Mouse (Mus musculus): Measurements from ENCODE around the gene Med12l. TPM values are rescaled to one million over a fixed set of nuclear protein-coding genes. Genes with fewer than 3 reads are reported as not detected.

Gene Med12l
- polyA plus RNA-seq, 1 experiment from 2014 or later = 2.4 TPM

DNA sequence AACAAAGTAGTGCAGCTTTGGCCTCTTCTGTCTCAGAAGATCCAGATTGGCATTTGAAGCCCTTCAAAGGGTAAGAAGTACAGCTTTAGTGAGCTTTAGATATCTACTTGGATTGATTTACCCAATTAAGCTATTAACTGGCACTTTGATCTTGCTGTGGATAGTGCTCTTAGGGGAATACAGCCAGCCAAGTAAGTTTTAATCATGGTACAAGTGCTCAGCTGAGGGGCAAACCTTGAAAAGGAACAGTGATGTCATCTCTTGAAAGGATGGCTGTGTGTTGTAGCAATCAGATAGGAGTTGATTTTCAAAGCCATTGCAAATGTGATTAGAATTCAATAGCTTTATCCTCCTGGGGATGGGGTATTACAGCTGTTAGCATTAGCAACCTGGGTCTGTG lies 176.5 kb downstream of the Med12l start:
- H3K9me3 ChIP-seq (replicated peaks) = no peaks in the 10 kb centered on the region
- no peak overlapping the region for H3K27ac ChIP-seq
- no peak overlapping the region for H3K4me2 ChIP-seq
- H3K4me1 ChIP-seq = no peaks in the 10 kb centered on the region
- H3K4me3 ChIP-seq (replicated peaks) = no peak overlapping the region
- no peaks in the 10 kb centered on the region for H3K27me3 ChIP-seq
- H3K9ac ChIP-seq = no peak overlapping the region
- no peak for ATAC-seq (replicated peaks; ENCODE audit: low FRiP score)
- no peaks in the 10 kb centered on the region for H3K36me3 ChIP-seq

DNA sequence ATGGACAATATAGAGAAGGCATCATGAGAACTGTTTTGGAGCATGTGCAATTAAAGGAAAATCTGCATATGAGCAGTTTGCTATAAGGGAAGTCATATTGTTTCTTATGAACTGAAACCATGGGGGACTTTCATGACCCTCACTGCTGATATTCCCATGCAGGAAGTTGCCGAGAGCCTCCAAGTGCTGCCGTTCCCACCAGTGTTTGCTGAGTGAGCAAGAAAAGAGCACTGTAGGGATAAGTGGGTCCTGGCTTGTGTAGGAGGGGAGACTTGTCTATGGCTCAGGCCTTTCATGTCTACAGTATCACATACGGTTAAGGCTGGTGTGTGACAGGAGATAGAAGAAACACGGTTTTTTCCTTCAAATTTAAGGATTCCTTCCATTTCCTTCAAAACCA lies 180.0 kb downstream of the Med12l start:
- no peak overlapping the region for H3K4me2 ChIP-seq
- no peaks in the 10 kb centered on the region for H3K4me1 ChIP-seq
- H3K4me3 ChIP-seq (replicated peaks) = no peak overlapping the region
- no peaks in the 10 kb centered on the region for H3K36me3 ChIP-seq
- no peaks in the 10 kb centered on the region for H3K27me3 ChIP-seq
- 84% methylated on average over 4 of the region's 4 CpGs for WGBS
- H3K27ac ChIP-seq = no peak overlapping the region
- no peaks in the 10 kb centered on the region for H3K9me3 ChIP-seq (replicated peaks)
- ATAC-seq (replicated peaks; ENCODE audit: low FRiP score) = no peak
- H3K9ac ChIP-seq = no peak overlapping the region

DNA sequence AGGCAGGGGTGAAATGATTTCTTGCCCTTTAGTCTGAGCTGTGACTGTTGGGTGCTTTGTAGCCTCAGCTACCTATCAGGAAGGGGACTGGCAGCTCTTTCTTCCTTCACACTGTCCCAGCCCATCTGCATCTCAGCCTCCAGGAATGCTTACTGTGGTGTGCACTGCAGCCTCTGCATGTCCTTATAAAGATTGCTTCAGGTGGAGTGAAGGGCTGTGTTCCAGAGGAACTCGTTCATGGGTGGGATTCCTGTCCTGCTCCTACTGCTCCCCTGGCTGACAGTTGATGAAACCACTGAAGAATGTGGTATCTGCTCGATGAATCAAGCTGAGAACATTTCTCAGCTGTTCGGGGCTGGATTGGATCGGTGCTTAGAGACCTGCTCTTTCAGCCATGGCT lies 181.7 kb downstream of the Med12l start:
- Histone ChIP-seq H3K4me2 (no peak overlapping the region), H3K36me3 (no peaks in the 10 kb centered on the region), H3K27ac (no peak overlapping the region), H3K9me3 (replicated peaks) (no peaks in the 10 kb centered on the region), H3K4me3 (replicated peaks) (no peak overlapping the region), H3K27me3 (no peaks in the 10 kb centered on the region), H3K9ac (no peak overlapping the region), H3K4me1 (no peaks in the 10 kb centered on the region)
- 77% methylated on average over 4 of the region's 4 CpGs for WGBS
- no peak for ATAC-seq (replicated peaks; ENCODE audit: low FRiP score)

DNA sequence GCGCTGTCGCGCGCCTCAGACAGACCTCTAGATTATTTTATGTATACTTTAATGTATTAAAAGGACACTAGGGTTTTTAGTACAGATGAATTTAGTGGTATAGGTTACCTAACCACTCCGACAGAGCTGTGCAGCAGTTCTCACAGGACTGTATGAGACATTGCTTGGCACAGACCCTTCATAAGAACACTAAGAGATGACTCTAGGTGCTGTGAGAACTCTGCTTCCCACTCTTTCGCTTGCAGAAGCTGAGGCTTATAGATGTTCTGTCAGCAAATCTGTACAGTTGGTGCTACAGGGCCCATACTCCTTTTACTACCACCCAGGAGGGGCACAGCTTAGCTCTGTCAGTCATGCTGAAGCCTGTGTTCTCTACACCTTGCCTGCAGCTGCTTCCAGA lies 186.0 kb downstream of the Med12l start:
- Histone ChIP-seq H3K4me2 (no peak overlapping the region), H3K27me3 (no peaks in the 10 kb centered on the region), H3K9me3 (replicated peaks) (no peaks in the 10 kb centered on the region), H3K9ac (no peak overlapping the region), H3K4me3 (replicated peaks) (no peak overlapping the region), H3K27ac (no peak overlapping the region), H3K4me1 (no peaks in the 10 kb centered on the region), H3K36me3 (no peaks in the 10 kb centered on the region)
- WGBS = 91% methylated on average over 6 of the region's 6 CpGs
- no peak for ATAC-seq (replicated peaks; ENCODE audit: low FRiP score)

DNA sequence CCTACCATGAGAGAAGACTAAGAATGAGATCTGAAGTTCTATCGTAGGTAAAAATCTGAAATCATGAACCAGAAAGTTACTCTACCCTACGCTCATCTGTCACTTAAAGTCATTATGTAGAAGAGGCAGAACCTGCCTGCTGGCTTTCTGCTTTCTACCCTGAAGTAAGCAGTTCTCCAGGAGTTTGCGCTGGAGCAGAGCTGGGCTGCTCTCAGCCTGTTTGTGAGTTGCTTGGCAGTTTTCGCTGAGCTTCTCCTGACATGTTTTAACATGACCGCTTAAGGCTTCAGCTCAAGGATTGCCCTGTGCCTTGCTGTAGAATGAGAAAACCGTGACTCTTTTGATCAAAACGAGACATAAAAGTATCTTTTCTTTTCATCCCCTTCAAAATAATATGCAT lies 188.5 kb downstream of the Med12l start:
- no peak overlapping the region for H3K9ac ChIP-seq
- no peak overlapping the region for H3K4me2 ChIP-seq
- ATAC-seq (replicated peaks; ENCODE audit: low FRiP score) = no peak
- H3K9me3 ChIP-seq (replicated peaks) = no peaks in the 10 kb centered on the region
- 90% methylated on average over 7 of the region's 7 CpGs for WGBS
- H3K27ac ChIP-seq = no peak overlapping the region
- H3K4me1 ChIP-seq = no peaks in the 10 kb centered on the region
- no peaks in the 10 kb centered on the region for H3K36me3 ChIP-seq
- H3K27me3 ChIP-seq = no peaks in the 10 kb centered on the region
- H3K4me3 ChIP-seq (replicated peaks) = no peak overlapping the region

DNA sequence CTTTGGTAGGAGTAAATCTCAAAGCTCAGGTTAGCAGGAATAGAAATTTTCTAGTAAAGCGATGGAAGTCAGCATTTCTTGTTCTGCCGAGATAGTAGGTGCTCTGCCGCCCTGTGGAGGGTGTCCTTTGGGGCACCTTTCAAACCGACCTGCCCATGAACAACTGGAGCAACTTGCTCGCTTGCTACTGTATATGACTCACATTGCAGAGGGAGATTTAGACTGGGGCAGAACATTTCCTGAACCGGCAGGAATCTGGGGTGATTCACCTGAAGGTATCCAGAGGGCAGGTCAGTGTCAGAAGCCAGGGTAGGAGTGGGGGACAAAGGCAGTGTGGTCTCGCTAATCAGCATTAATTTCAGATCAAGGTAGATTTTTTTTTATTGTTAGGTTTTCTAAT lies 189.3 kb downstream of the Med12l start, which contains the start of gene Gpr87:
Gene Gpr87, minus strand, starts transcription at position 167 of the 400 bp plus-strand sequence.
- no peaks in the 10 kb centered on the region for H3K4me1 ChIP-seq
- no peak within 1 kb of the TSS for H3K27ac ChIP-seq
- no peaks in the 10 kb centered on the region for H3K27me3 ChIP-seq
- no peaks in the 10 kb centered on the region for H3K9me3 ChIP-seq (replicated peaks)
- 87% methylated on average over 7 of the region's 7 CpGs for WGBS
- H3K36me3 ChIP-seq = no peaks in the 10 kb centered on the region
- no peak within 1 kb of the TSS for H3K4me2 ChIP-seq
- no peak within 1 kb of the TSS for H3K9ac ChIP-seq
- no peak within 1 kb of the TSS for H3K4me3 ChIP-seq (replicated peaks)
- ATAC-seq (replicated peaks; ENCODE audit: low FRiP score) = no peak

DNA sequence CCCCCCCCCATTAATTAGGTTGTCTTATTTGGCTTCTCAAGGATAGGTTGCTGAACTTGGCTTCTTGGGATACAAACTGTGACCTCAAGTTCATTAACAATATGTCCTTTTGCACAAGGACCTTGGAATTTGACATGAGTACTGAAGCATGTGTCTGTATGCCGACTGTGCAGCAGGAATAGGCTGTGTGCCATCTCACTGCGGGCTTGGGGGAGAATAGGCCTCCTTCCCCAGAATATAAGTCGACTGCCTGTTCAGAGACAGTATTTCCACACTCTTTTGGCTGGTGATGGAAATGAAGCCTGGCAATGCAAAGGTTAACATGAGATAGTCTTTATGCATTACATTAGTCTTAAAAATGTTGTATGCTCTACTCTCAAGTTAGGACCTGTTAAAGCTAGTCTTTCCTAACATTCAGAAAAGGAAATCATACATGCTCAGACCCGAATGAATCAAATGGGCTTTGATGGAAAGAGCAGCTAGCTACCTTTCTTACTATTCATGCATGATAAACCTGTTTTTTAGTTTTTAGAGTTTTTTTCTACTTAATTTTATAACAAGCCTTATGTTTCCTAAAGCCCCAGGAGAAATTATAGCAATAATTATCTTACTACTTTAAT lies 191.8 kb downstream of the Med12l start:
- ATAC-seq (replicated peaks; ENCODE audit: low FRiP score) = no peak
- Histone ChIP-seq H3K9me3 (replicated peaks) (no peaks in the 10 kb centered on the region), H3K27ac (no peak overlapping the region), H3K36me3 (no peaks in the 10 kb centered on the region), H3K4me1 (no peaks in the 10 kb centered on the region), H3K27me3 (no peaks in the 10 kb centered on the region), H3K4me3 (replicated peaks) (no peak overlapping the region), H3K9ac (no peak overlapping the region), H3K4me2 (no peak overlapping the region)
- WGBS = 74% methylated on average over 4 of the region's 4 CpGs

DNA sequence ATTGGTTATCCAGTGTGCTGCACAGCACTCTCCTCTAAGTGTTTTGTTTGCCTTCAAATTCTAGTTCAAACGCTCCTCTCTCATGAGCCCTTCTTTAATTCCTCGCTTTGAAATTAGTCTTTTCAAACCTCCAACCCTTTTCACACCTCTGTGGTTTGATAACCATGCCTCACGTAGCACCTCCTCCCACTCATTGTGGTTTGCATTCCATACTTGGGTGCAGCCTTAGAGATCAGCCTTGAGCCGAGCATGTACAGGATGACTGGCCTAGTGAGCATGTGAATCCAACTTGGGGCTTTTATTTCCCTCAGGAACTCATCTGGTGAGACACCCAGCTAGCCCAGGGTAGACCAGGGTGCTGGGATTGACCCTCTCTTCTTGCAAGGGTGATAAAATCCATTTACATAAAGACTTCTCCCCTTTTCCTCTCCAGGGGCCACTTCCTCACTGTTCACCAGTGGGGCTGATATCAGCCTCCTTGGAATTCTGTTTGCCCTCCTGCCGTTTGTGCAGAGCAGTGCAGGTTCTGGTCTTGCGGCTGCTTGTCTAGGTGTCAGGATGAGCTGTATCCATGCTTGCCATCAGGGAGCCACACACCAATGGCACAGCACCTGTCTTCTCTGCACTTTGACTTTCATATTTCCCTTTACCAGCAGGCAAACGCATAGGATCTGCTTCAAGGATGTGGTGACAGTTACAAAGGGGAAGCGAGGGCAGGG lies 198.3 kb downstream of the Med12l start:
- Histone ChIP-seq H3K4me1 (peaks cover 5% of the 10 kb centered on the region), H3K9ac (no peak overlapping the region), H3K4me3 (replicated peaks) (no peak overlapping the region), H3K27me3 (no peaks in the 10 kb centered on the region), H3K27ac (no peak overlapping the region), H3K9me3 (replicated peaks) (no peaks in the 10 kb centered on the region), H3K36me3 (no peaks in the 10 kb centered on the region), H3K4me2 (no peak overlapping the region)
- 71% methylated on average over 8 of the region's 8 CpGs for WGBS
- ATAC-seq (replicated peaks; ENCODE audit: low FRiP score) = no peak

DNA sequence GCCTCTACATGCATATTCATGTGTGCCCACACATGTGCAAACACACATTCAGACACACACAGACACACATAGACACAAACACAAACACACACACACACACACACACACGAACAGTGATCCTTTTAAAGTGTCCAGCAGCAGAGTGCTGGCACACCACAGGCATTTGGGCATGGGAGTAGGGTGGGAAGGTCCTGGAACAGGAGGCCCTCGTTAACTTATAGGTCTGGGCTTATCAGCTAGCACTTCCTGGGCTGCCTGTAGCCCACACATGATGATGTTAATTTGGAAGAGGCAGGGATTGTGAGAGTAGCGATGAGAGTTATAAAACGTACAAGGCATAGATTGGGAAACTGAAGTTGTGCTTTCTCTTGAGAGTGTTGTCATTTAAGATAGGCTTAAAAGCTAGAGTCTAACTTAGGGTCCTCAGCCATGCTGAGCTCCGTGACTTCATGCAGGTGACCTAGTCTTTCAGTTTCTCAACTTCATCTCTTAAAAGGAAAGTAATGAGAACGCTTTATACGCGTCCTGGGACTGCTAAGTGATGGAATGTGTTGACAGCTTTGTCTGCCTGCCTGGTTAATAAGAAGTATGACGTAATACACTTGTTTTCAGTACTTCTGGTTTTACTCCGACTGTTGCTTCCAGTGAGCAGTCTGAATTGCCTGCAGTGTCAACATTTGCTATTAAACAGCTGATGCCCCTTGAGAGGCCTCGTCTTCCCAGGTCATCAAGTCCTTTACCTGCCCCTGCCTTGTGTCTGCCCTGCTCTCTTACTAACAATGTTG lies 199.3 kb downstream of the Med12l start:
- H3K27ac ChIP-seq = no peak overlapping the region
- 73% methylated on average over 11 of the region's 11 CpGs for WGBS

DNA sequence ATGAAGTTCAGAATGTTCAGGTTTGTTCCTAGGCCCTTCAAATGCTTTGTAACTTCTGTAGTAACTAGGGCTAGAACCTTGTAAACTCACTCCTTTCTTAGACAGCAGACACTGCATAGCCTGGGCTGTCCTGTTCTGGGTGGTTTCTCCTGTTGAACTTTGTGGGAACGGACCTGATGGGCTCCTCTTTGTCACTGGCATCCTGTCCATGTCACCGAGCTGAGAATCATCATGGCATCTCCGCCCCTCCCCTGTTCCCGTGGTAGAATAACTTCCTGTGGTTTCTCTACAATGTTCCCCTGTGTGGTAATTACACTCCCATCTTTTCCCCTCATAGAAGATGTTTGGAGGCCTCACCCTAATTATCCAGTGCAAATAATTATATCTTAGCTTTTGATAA lies 200.3 kb downstream of the Med12l start:
- ATAC-seq (replicated peaks; ENCODE audit: low FRiP score) = no peak
- 63% methylated on average over 4 of the region's 4 CpGs for WGBS
- H3K4me3 ChIP-seq (replicated peaks) = no peak overlapping the region
- no peak overlapping the region for H3K4me2 ChIP-seq
- H3K9ac ChIP-seq = no peak overlapping the region
- H3K27ac ChIP-seq = no peak overlapping the region
- H3K27me3 ChIP-seq = no peaks in the 10 kb centered on the region
- H3K36me3 ChIP-seq = no peaks in the 10 kb centered on the region
- H3K4me1 ChIP-seq = peaks cover 5% of the 10 kb centered on the region
- no peaks in the 10 kb centered on the region for H3K9me3 ChIP-seq (replicated peaks)

More for the DNA sequence above, 199.3 kb downstream of the Med12l start:
- Histone ChIP-seq H3K4me1 (peaks cover 5% of the 10 kb centered on the region), H3K27me3 (no peaks in the 10 kb centered on the region), H3K36me3 (no peaks in the 10 kb centered on the region), H3K9me3 (replicated peaks) (no peaks in the 10 kb centered on the region), H3K4me2 (no peak overlapping the region), H3K4me3 (replicated peaks) (no peak overlapping the region), H3K9ac (no peak overlapping the region)
- no peak for ATAC-seq (replicated peaks; ENCODE audit: low FRiP score)

DNA sequence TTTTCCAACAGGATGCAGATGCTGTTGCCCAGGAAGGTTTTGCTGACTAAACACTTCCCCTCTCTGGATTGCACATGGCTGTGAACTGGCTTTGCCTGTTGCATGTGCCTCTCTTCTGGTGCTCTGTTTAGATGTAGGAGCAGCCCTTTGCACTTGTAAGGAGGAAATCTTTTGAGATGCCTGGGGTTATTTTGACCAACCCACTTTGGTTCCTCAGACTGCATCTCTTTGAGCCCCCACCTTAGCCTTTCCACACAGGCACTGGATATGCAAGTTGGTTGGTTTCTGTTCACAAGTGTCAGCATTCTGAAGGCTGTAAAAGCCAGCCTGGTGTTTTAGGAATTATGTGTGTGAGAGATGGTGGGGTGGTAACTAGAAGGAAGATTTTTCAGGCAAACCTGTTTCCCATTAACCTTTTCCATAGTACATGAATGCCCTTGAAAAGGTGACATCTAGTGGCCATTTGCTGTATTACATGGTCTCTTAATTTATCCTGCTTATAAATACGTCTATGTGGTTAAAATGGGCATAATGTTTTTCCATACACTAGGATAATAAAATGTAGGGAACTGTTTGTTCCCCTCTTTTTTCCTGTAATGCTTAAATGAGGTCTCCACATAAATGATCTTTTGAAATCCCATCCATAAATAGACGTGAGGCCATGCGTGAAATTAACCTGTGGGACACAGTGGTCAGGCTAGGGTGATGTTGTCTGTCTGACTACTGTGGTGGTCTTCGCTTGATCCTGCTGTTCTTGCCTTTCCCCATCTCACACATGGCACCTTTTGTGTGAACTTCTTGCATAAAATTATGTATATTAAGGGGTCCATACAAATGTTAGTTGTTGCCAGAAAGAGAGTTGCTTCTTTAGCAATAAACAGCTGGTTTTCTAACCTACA lies 203.3 kb downstream of the Med12l start:
- Histone ChIP-seq H3K27me3 (no peaks in the 10 kb centered on the region), H3K4me3 (replicated peaks) (no peak overlapping the region), H3K9ac (no peak overlapping the region), H3K27ac (no peak overlapping the region), H3K4me2 (no peak overlapping the region), H3K9me3 (replicated peaks) (no peaks in the 10 kb centered on the region), H3K36me3 (no peaks in the 10 kb centered on the region), H3K4me1 (peaks cover 5% of the 10 kb centered on the region)
- ATAC-seq (replicated peaks; ENCODE audit: low FRiP score) = peak; percentile 54; the same call in 1 of the 2 replicates
- WGBS = 67% methylated on average over 4 of the region's 4 CpGs
